In genomic region chr13:38658528-38659280, GRCm38 (mm10) we compare ENCODE assay signal across 8 mouse cellular contexts. TPM values are rescaled to one million over a fixed set of nuclear protein-coding genes. Genes with fewer than 3 reads are reported as not detected.
DNase-seq lines count a peak whose midpoint lies in the region; ATAC-seq and TF ChIP-seq lines count a peak whose summit lies in the region.

Gene Eef1e1 (minus strand): TSS chr13:38659058.

- peak within 1 kb of the TSS; percentile 74 for H3K4me2 ChIP-seq in heart, embryonic 11.5 days
- peak within 1 kb of the TSS; percentile 65 for H3K4me2 ChIP-seq in kidney, embryonic 16.5 days (replicated peaks; ENCODE audit: low read depth, low read length)
- H3K4me2 ChIP-seq in myocyte (ENCODE audit: low read depth), result peak within 1 kb of the TSS; percentile 91

- TF ChIP-seq CTCF in liver, adult 2 months (IDR thresholded peaks at IDR 0.05; ENCODE audit: low read depth, low read length), result peak; percentile 74

- H3K9ac ChIP-seq in heart, embryonic 11.5 days (ENCODE audit: low read depth, low read length), result peak within 1 kb of the TSS; percentile 95
- H3K9ac ChIP-seq in kidney, embryonic 16.5 days (replicated peaks; ENCODE audit: low read length), result peak within 1 kb of the TSS; percentile 92
- peak within 1 kb of the TSS; percentile 81 for H3K9ac ChIP-seq in liver, adult 2 months (ENCODE audit: low read depth, low read length)

- H3K4me1 ChIP-seq in heart, embryonic 11.5 days (ENCODE audit: control insufficient read depth, insufficient read depth, low read length), result peaks cover 8% of the 10 kb centered on the region; the same call in 1 of the 2 replicates
- H3K4me1 ChIP-seq in kidney, embryonic 16.5 days (ENCODE audit: insufficient read depth, low read length), result peaks cover 9% of the 10 kb centered on the region
- peaks cover 3% of the 10 kb centered on the region for H3K4me1 ChIP-seq in liver, adult 2 months (ENCODE audit: control insufficient read depth, insufficient read depth, low read length)

- under 1% methylated on average over 53 of the region's 59 CpGs for WGBS in heart, embryonic 11.5 days (ENCODE audit: insufficient replicate concordance)
- WGBS in kidney, embryonic 16.5 days, result under 1% methylated on average over 59 of the region's 59 CpGs
- under 1% methylated on average over 59 of the region's 59 CpGs for WGBS in liver, adult 2 months

- H3K27ac ChIP-seq in heart, embryonic 11.5 days (ENCODE audit: low read depth, low read length), result peak within 1 kb of the TSS; percentile 74
- H3K27ac ChIP-seq in kidney, embryonic 16.5 days (ENCODE audit: low read length), result peak within 1 kb of the TSS; percentile 86
- H3K27ac ChIP-seq in liver, adult 2 months (replicated peaks; ENCODE audit: insufficient read depth, low read depth, low read length), result peak within 1 kb of the TSS; percentile 78

- no peaks in the 10 kb centered on the region; the same call in 1 of the 2 replicates for H3K79me2 ChIP-seq in liver, adult 2 months (ENCODE audit: control insufficient read depth, insufficient read depth, low read length)
- H3K79me2 ChIP-seq in myocyte (ENCODE audit: control insufficient read depth, insufficient read depth), result peaks cover 21% of the 10 kb centered on the region

- H3K9me3 ChIP-seq in heart, embryonic 11.5 days (replicated peaks; ENCODE audit: control insufficient read depth, low read length), result 0 out of 2 replicates have a peak, but pooled peaks cover 4% of the 10 kb centered on the region
- peaks cover 5% of the 10 kb centered on the region for H3K9me3 ChIP-seq in kidney, embryonic 16.5 days (ENCODE audit: low read length)

- H3K27me3 ChIP-seq in heart, embryonic 11.5 days (ENCODE audit: control insufficient read depth, insufficient read depth, low read length), result no peaks in the 10 kb centered on the region
- H3K27me3 ChIP-seq in kidney, embryonic 16.5 days (ENCODE audit: insufficient read depth, low read length), result no peaks in the 10 kb centered on the region
- no peaks in the 10 kb centered on the region for H3K27me3 ChIP-seq in liver, adult 2 months (ENCODE audit: control insufficient read depth, insufficient read depth, low read length)
- H3K27me3 ChIP-seq in myocyte (ENCODE audit: control insufficient read depth, insufficient read depth, insufficient read length), result no peaks in the 10 kb centered on the region
- no peaks in the 10 kb centered on the region for H3K27me3 ChIP-seq in splenic B cell, adult 2 months (ENCODE audit: control insufficient read depth, insufficient read depth, low read length, poor library complexity, severe bottlenecking)

- DNase-seq in B cell, adult 2 months, result peak; percentile 99
- peak; percentile 98 for DNase-seq in brain, adult 2 months (ENCODE audit: low read depth, low spot score)
- peak; percentile 86 for DNase-seq in liver, adult 2 months (ENCODE audit: extremely low read depth, low read depth, low spot score)
- peak; percentile 97 for DNase-seq in splenic B cell, adult 2 months (ENCODE audit: low read depth, low spot score)

- H3K36me3 ChIP-seq in heart, embryonic 11.5 days (ENCODE audit: control insufficient read depth, insufficient read depth, low read length), result peaks cover 15% of the 10 kb centered on the region
- H3K36me3 ChIP-seq in kidney, embryonic 16.5 days (ENCODE audit: insufficient read depth, low read length), result peaks cover 22% of the 10 kb centered on the region
- peaks cover 15% of the 10 kb centered on the region for H3K36me3 ChIP-seq in liver, adult 2 months (ENCODE audit: control insufficient read depth, insufficient read depth, low read length)
- peaks cover 19% of the 10 kb centered on the region for H3K36me3 ChIP-seq in myocyte (ENCODE audit: control insufficient read depth, insufficient read depth)
- peaks cover 5% of the 10 kb centered on the region for H3K36me3 ChIP-seq in splenic B cell, adult 2 months (ENCODE audit: control insufficient read depth, insufficient read depth, low read length, poor library complexity, severe bottlenecking)

- H3K4me3 ChIP-seq in heart, embryonic 11.5 days (ENCODE audit: low read depth, low read length), result peak within 1 kb of the TSS; percentile 99
- peak within 1 kb of the TSS; percentile 98 for H3K4me3 ChIP-seq in kidney, embryonic 16.5 days (ENCODE audit: low read length)
- H3K4me3 ChIP-seq in liver, adult 2 months (ENCODE audit: insufficient read depth, low read depth, low read length), result peak within 1 kb of the TSS; percentile 87
- peak within 1 kb of the TSS; percentile 77 for H3K4me3 ChIP-seq in myocyte

- TF ChIP-seq POLR2A in liver, adult 2 months (IDR thresholded peaks at IDR 0.05; ENCODE audit: extremely low read depth, insufficient read depth, low read length), result 0 out of 2 replicates have a peak, but pooled peaks have one; percentile 30
- peak; percentile 83 for TF ChIP-seq POLR2A in myocyte (IDR thresholded peaks at IDR 0.05; ENCODE audit: insufficient read length, low read depth)

- peak; percentile 99 for ATAC-seq in erythroblast, adult 5-6 weeks (replicated peaks; ENCODE audit: low FRiP score, poor library complexity, severe bottlenecking)
- ATAC-seq in heart, embryonic 11.5 days (replicated peaks; ENCODE audit: insufficient number of reproducible peaks, low FRiP score, low TSS enrichment), result peak; percentile 97
- peak; percentile 99 for ATAC-seq in kidney, embryonic 16.5 days (ENCODE audit: low FRiP score, low TSS enrichment)

- H3ac ChIP-seq in myocyte (ENCODE audit: control insufficient read depth, insufficient read length), result peak within 1 kb of the TSS; percentile 18

TF ChIP-seq in myocyte, 11 proteins besides CTCF, POLR2A, EP300 and RAD21:
- no peak for TF ChIP-seq USF1 (IDR thresholded peaks at IDR 0.05; ENCODE audit: low read depth)
- no peak for TF ChIP-seq REST (IDR thresholded peaks at IDR 0.05; ENCODE audit: insufficient read depth, insufficient read length)
- TF ChIP-seq TCF3 (IDR thresholded peaks at IDR 0.05; ENCODE audit: insufficient read length, low read depth), result no peak
- peak; percentile 64 for TF ChIP-seq POLR2AphosphoS2 (IDR thresholded peaks at IDR 0.05; ENCODE audit: insufficient read length, low read depth)
- no peak for TF ChIP-seq E2F4 (IDR thresholded peaks at IDR 0.05; ENCODE audit: insufficient read depth)
- peak in 1 of 3 experiments; percentile 14 for TF ChIP-seq MYOG (IDR thresholded peaks at IDR 0.05; ENCODE audit: control insufficient read depth in 1 of 3, insufficient read depth in 1 of 3, insufficient read length in 2 of 3, low read depth in 2 of 3)
- TF ChIP-seq TCF12 (IDR thresholded peaks at IDR 0.05; ENCODE audit: insufficient read depth, poor library complexity, severe bottlenecking), result no peak

RNA-seq across cellular contexts. Expression of gene Eef1e1, which starts in this region (rescaled TPM):
- 1.9 and 16.1 TPM in 2 replicates for total RNA-seq in erythroblast, adult 5-6 weeks (2015; ENCODE audit: low replicate concordance)
- total RNA-seq in erythroblast, adult 5-6 weeks (2017; ENCODE audit: low replicate concordance), result 3.8 and 5.3 TPM in 2 replicates
- polyA plus RNA-seq in heart, embryonic 11.5 days (2014; fragmentation: Nextera tagmentation; extraction: Ambion mirVana), result 42.7 and 45.2 TPM in 2 replicates
- polyA plus RNA-seq in kidney, embryonic 16.5 days (2015; fragmentation: Nextera tagmentation; extraction: Ambion mirVana), result 54.1 and 55.3 TPM in 2 replicates
- 5.6 and 7.1 TPM in 2 replicates for total RNA-seq in liver, adult 2 months (2014; rRNA removed)
- 4.0 and 4.3 TPM in 2 replicates for polyA plus RNA-seq in liver, adult 2 months (2012; rRNA removed)
- 44.7 TPM for polyA plus RNA-seq in myocyte (2012; fragmentation: generic; extraction: Trizol)

Comparison
In these comparisons a context has a peak if more than half of its experiments do, and no peak if none do; other contexts are left out.
1. Peak in every context shown above with its lines: DNase-seq, ATAC-seq, H3K4me3 ChIP-seq and H3K27ac ChIP-seq.